Mouse (Mus musculus): ENCODE results near the gene Zc3h14. TPM values are rescaled to one million over a fixed set of nuclear protein-coding genes. Genes with fewer than 3 reads are reported as not detected.

The Zc3h14 gene
- total and polyA plus RNA-seq, 3 experiments: 74.9 to 429 (median 88.5) TPM

- H3K9ac ChIP-seq (ENCODE audit: control insufficient read depth, low read depth, low read length, poor library complexity, severe bottlenecking): no peak overlapping the region
- H3K4me1 ChIP-seq (ENCODE audit: control insufficient read depth in 1 of 2, insufficient read depth in 2 of 2, low read length in 2 of 2): no peaks in the 10 kb centered on the region
- no peaks in the 10 kb centered on the region for H3K27me3 ChIP-seq (ENCODE audit: control insufficient read depth in 1 of 2, insufficient read depth in 2 of 2, low read length in 2 of 2)
- no peak for DNase-seq (ENCODE audit: low read depth, low spot score)
- no peak overlapping the region for H3K27ac ChIP-seq (ENCODE audit: control insufficient read depth, low read depth, low read length)
- no peaks in the 10 kb centered on the region for H3K79me2 ChIP-seq (ENCODE audit: control insufficient read depth, insufficient read depth, low read length, poor library complexity)
- TF ChIP-seq KAT2A (conservative IDR thresholded peaks at IDR 0.05; ENCODE audit: low read depth, low read length): no peak
- no peak for TF ChIP-seq MYB (IDR thresholded peaks at IDR 0.05; ENCODE audit: low read depth, low read length)
- no peak for TF ChIP-seq USF1 (IDR thresholded peaks at IDR 0.05; ENCODE audit: low read depth, low read length)
- TF ChIP-seq POLR2AphosphoS2 (IDR thresholded peaks at IDR 0.05; ENCODE audit: low read length): no peak
- no peak for TF ChIP-seq E2F4 (IDR thresholded peaks at IDR 0.05; ENCODE audit: borderline replicate concordance, low read depth, low read length)
- H3K4me3 ChIP-seq (ENCODE audit: control insufficient read depth in 1 of 2, insufficient read depth in 1 of 2, low read depth in 2 of 2, low read length in 2 of 2): no peak overlapping the region
- no peaks in the 10 kb centered on the region for H3K9me3 ChIP-seq (replicated peaks; ENCODE audit: insufficient read depth, low read length)
- no peaks in the 10 kb centered on the region for H3K36me3 ChIP-seq (ENCODE audit: control insufficient read depth in 1 of 2, insufficient read depth in 2 of 2, low read length in 2 of 2)
Measured at GRCm38 (mm10) chr12:98721030-98721429, 25.7 kb upstream of the Zc3h14 start.

GRCm38 (mm10) chr12:98724224-98724623 is 22.5 kb upstream of the Zc3h14 start:
- Histone ChIP-seq H3K36me3 (ENCODE audit: control insufficient read depth in 1 of 2, insufficient read depth in 2 of 2, low read length in 2 of 2) (no peaks in the 10 kb centered on the region), H3K4me1 (ENCODE audit: control insufficient read depth in 1 of 2, insufficient read depth in 2 of 2, low read length in 2 of 2) (no peaks in the 10 kb centered on the region), H3K27ac (ENCODE audit: control insufficient read depth, low read depth, low read length) (no peak overlapping the region), H3K79me2 (ENCODE audit: control insufficient read depth, insufficient read depth, low read length, poor library complexity) (no peaks in the 10 kb centered on the region), H3K27me3 (ENCODE audit: control insufficient read depth in 1 of 2, insufficient read depth in 2 of 2, low read length in 2 of 2) (no peaks in the 10 kb centered on the region), H3K9ac (ENCODE audit: control insufficient read depth, low read depth, low read length, poor library complexity, severe bottlenecking) (no peak overlapping the region), H3K9me3 (replicated peaks; ENCODE audit: insufficient read depth, low read length) (no peaks in the 10 kb centered on the region), H3K4me3 (ENCODE audit: control insufficient read depth in 1 of 2, insufficient read depth in 1 of 2, low read depth in 2 of 2, low read length in 2 of 2) (no peak overlapping the region)
- no peak for DNase-seq (ENCODE audit: low read depth, low spot score)
- no peak for TF ChIP-seq POLR2AphosphoS2 (IDR thresholded peaks at IDR 0.05; ENCODE audit: low read length)

GRCm38 (mm10) chr12:98724976-98725375 is 21.8 kb upstream of the Zc3h14 start:
- TF ChIP-seq ZNF384 (IDR thresholded peaks at IDR 0.05; ENCODE audit: low read depth, low read length) (no peak), BHLHE40 (IDR thresholded peaks at IDR 0.05; ENCODE audit: borderline replicate concordance, low read depth, low read length) (no peak), MXI1 (IDR thresholded peaks at IDR 0.05; ENCODE audit: low read depth, low read length) (no peak), USF2 (IDR thresholded peaks at IDR 0.05; ENCODE audit: borderline replicate concordance in 1 of 2, insufficient read depth in 1 of 2, low read depth in 1 of 2, low read length in 2 of 2) (no peak), ETS1 (IDR thresholded peaks at IDR 0.05; ENCODE audit: low read depth, low read length) (no peak), TBP (IDR thresholded peaks at IDR 0.05; ENCODE audit: low read depth, low read length) (no peak), JUND (IDR thresholded peaks at IDR 0.05; ENCODE audit: low read depth, low read length) (no peak), E2F4 (IDR thresholded peaks at IDR 0.05; ENCODE audit: borderline replicate concordance, low read depth, low read length) (no peak), HCFC1 (IDR thresholded peaks at IDR 0.05; ENCODE audit: low read depth, low read length) (no peak), GATA1 (IDR thresholded peaks at IDR 0.05; ENCODE audit: low read depth, low read length) (no peak), MYC (IDR thresholded peaks at IDR 0.05; ENCODE audit: low read depth, low read length) (no peak), MAFK (IDR thresholded peaks at IDR 0.05; ENCODE audit: borderline replicate concordance, low read depth, low read length) (no peak), RAD21 (IDR thresholded peaks at IDR 0.05; ENCODE audit: low read depth, low read length) (no peak), CHD2 (IDR thresholded peaks at IDR 0.05; ENCODE audit: low read length) (no peak)
- H3K4me1 ChIP-seq (ENCODE audit: control insufficient read depth in 1 of 2, insufficient read depth in 2 of 2, low read length in 2 of 2): no peaks in the 10 kb centered on the region
- H3K36me3 ChIP-seq (ENCODE audit: control insufficient read depth in 1 of 2, insufficient read depth in 2 of 2, low read length in 2 of 2): no peaks in the 10 kb centered on the region
- no peak overlapping the region for H3K27ac ChIP-seq (ENCODE audit: control insufficient read depth, low read depth, low read length)
- no peak overlapping the region for H3K9ac ChIP-seq (ENCODE audit: control insufficient read depth, low read depth, low read length, poor library complexity, severe bottlenecking)
- H3K27me3 ChIP-seq (ENCODE audit: control insufficient read depth in 1 of 2, insufficient read depth in 2 of 2, low read length in 2 of 2): no peaks in the 10 kb centered on the region
- DNase-seq (ENCODE audit: low read depth, low spot score): no peak
- no peaks in the 10 kb centered on the region for H3K79me2 ChIP-seq (ENCODE audit: control insufficient read depth, insufficient read depth, low read length, poor library complexity)
- H3K9me3 ChIP-seq (replicated peaks; ENCODE audit: insufficient read depth, low read length): no peaks in the 10 kb centered on the region
- H3K4me3 ChIP-seq (ENCODE audit: control insufficient read depth in 1 of 2, insufficient read depth in 1 of 2, low read depth in 2 of 2, low read length in 2 of 2): no peak overlapping the region
